Mouse (Mus musculus): ENCODE data around the gene Try5.
"Not testable (repeated sequence)": the region's sequence is repeated elsewhere in the genome, so short reads cannot be mapped to it uniquely, and the experiment has no call there.

The Try5 gene

GRCm38 (mm10) chr6:41316741-41317140 is at the start of gene Try5:
Try5 (minus strand) TSS chr6:41316841.
- not testable (repeated sequence) for DNase-seq

DNA sequence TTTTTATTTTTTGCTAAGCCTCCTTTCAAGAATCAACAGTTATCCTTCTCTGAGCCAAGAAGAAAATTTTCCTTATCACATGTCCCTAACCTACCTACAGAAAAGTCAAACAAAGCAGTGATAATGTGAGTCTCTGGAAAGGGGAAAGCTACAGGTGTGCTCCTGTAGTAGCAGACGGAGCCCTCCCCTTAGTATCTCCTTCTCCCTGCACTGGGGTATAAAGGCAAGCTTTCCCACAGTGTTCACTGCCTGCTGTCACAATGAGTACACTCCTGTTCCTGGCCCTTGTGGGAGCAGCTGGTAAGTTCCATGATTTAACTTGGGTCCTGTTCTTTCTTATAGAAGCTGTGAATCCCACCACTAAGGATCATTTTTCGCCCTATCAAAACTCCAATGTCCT is 37.3 kb upstream of the Try5 start, which contains the start of gene Try10:
Gene Try10 (plus strand): TSS at position 174 of the 400 bp plus-strand sequence.
- DNase-seq, result no peak

- no peak for DNase-seq
These were observed 14.7 kb downstream of the Try5 start, which contains the start of gene Try4 for GRCm38 (mm10) chr6:41301969-41302368. Try4 (plus strand) TSS chr6:41302269.

- DNase-seq, result no peak
These were observed 18.4 kb downstream of the Try5 start for GRCm38 (mm10) chr6:41298255-41298654.

DNA sequence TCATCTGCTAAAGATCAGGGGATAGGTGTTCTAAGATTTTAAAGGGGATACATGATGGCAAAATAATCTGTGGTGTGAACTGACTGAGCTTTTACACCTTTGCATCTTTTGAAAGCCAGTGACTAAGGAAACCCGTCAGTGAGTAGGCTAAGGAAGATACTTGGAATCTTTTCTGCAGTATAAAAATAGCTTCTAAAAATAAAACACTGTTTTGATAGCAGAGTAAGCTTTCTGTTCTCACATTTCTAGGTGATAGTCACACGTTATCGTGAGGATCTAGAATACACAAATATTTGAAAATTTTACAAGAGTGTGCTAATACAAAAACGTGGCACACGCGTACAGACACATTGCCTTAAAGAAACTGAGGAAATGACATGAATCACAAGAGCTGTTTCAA is 50.5 kb downstream of the Try5 start:
- DNase-seq, result no peak

DNA sequence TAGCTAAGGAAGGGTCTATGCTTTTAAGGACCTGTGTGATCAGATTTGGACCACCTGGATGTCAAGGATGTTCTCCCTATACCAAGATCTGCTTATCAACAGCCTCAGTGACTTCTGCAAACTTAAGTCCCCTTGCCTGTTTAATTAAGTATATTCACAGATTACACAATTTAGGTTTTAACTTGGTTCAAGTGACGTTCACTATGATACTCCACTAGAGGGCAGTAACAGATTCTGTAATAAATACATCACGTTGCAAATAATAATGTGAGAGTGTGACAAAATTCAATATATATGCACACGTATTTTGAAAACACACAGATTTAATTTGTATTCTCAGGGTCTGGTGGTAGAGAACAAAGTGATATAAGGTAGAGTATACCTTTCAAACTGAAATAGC is 53.8 kb downstream of the Try5 start:
- no peak for DNase-seq
